In genomic region chr13:97831839-97832238, GRCm38 (mm10) we compare ENCODE assay signal across 21 mouse cellular contexts.
A peak's percentile ranks its signal among the peaks of the same experiment; 100 is the strongest.
DNase-seq lines count a peak whose midpoint lies in the region; ATAC-seq and TF ChIP-seq lines count a peak whose summit lies in the region.
"Had no signal": no experiment of that assay in that cellular context is flagged by ENCODE, and none has a peak within 500 bp of the region (broad histone marks: within the 10 kb centered on the region; RNA-seq: fewer than 3 reads in every experiment).

No protein-coding gene starts in this region.

- no peaks in the 10 kb centered on the region for H3K4me1 ChIP-seq in midbrain, embryonic 11.5 days (ENCODE audit: control insufficient read depth, insufficient read depth, low read length)
- H3K4me1 ChIP-seq in midbrain, postnatal 0 days (ENCODE audit: insufficient read depth, low read length) = no peaks in the 10 kb centered on the region
- H3K4me1 ChIP-seq: embryonic facial prominence, embryonic 13.5 days; heart, embryonic 12.5 days; hindbrain, embryonic 15.5 days had no signal

- H3K36me3 ChIP-seq in midbrain, embryonic 11.5 days (ENCODE audit: control insufficient read depth, insufficient read depth, low read length) = no peaks in the 10 kb centered on the region
- H3K36me3 ChIP-seq in midbrain, postnatal 0 days (ENCODE audit: insufficient read depth, low read length) = no peaks in the 10 kb centered on the region
- H3K36me3 ChIP-seq: embryonic facial prominence, embryonic 13.5 days; forebrain, embryonic 10.5 days; heart, embryonic 12.5 days; hindbrain, embryonic 15.5 days had no signal

- no peaks in the 10 kb centered on the region for H3K9me3 ChIP-seq in midbrain, embryonic 11.5 days (ENCODE audit: control insufficient read depth, low read length)
- no peaks in the 10 kb centered on the region for H3K9me3 ChIP-seq in midbrain, postnatal 0 days (ENCODE audit: low read length)
- H3K9me3 ChIP-seq: embryonic facial prominence, embryonic 13.5 days; forebrain, embryonic 10.5 days; heart, embryonic 12.5 days; hindbrain, embryonic 15.5 days had no signal

- DNase-seq in layer of hippocampus, adult 2 months (ENCODE audit: low spot score in 2 of 2) = no peak
- DNase-seq in layer of hippocampus, adult 9-10 months (ENCODE audit: low spot score) = no peak
- peak; percentile 66 for DNase-seq in midbrain, embryonic 11.5 days (ENCODE audit: low spot score, missing footprints)
- no peak for DNase-seq in midbrain, postnatal 0 days (ENCODE audit: low spot score)
- peak; percentile 42 for DNase-seq in adipocyte (ENCODE audit: low spot score)
- DNase-seq in embryo, embryonic 10 days (ENCODE audit: low spot score) = no peak
- DNase-seq: adrenal gland, adult 8-10 months; adrenal gland, postnatal 36 days; B cell, adult 2 months; cerebellum, adult 2 months; cerebellum, postnatal 10 days; embryo, embryonic 11 days; gastrocnemius, adult 2 months; gastrocnemius, postnatal 25 days had no signal

- H3K4me2 ChIP-seq in midbrain, embryonic 11.5 days = no peak overlapping the region
- H3K4me2 ChIP-seq in midbrain, postnatal 0 days (ENCODE audit: low read depth, low read length, poor library complexity, severe bottlenecking) = no peak overlapping the region
- H3K4me2 ChIP-seq: embryonic facial prominence, embryonic 13.5 days; heart, embryonic 12.5 days; hindbrain, embryonic 15.5 days had no signal

- no peaks in the 10 kb centered on the region for H3K27me3 ChIP-seq in midbrain, embryonic 11.5 days (ENCODE audit: control insufficient read depth, insufficient read depth, low read length)
- H3K27me3 ChIP-seq in midbrain, postnatal 0 days (ENCODE audit: insufficient read depth, low read length) = no peaks in the 10 kb centered on the region
- H3K27me3 ChIP-seq: CH12.LX; embryonic facial prominence, embryonic 13.5 days; heart, embryonic 12.5 days; hindbrain, embryonic 15.5 days had no signal

- H3K27ac ChIP-seq in layer of hippocampus, adult 2 months = peak overlapping the region; percentile 16
- H3K27ac ChIP-seq in midbrain, embryonic 11.5 days (ENCODE audit: low read depth, low read length) = no peak overlapping the region
- no peak overlapping the region for H3K27ac ChIP-seq in midbrain, postnatal 0 days (ENCODE audit: low read depth, low read length)
- H3K27ac ChIP-seq: embryonic facial prominence, embryonic 13.5 days; forebrain, embryonic 10.5 days; gastrocnemius, adult 2 months; hindbrain, embryonic 15.5 days had no signal

- 77% methylated on average over 5 of the region's 5 CpGs for WGBS in midbrain, embryonic 11.5 days
- WGBS in midbrain, postnatal 0 days = 74% methylated on average over 5 of the region's 5 CpGs

- TF ChIP-seq CTCF in layer of hippocampus, adult 2 months (conservative IDR thresholded peaks at IDR 0.05) = no peak
- no peak for TF ChIP-seq CTCF in midbrain, postnatal 0 days (IDR thresholded peaks at IDR 0.05)

- H3K9ac ChIP-seq in midbrain, embryonic 11.5 days (ENCODE audit: low read length) = no peak overlapping the region
- H3K9ac ChIP-seq in midbrain, postnatal 0 days (replicated peaks; ENCODE audit: low read length, poor library complexity, severe bottlenecking) = no peak overlapping the region
- H3K9ac ChIP-seq: embryonic facial prominence, embryonic 13.5 days; heart, embryonic 12.5 days; hindbrain, embryonic 15.5 days had no signal

- no peak overlapping the region for H3K4me3 ChIP-seq in layer of hippocampus, adult 2 months
- no peak overlapping the region for H3K4me3 ChIP-seq in midbrain, embryonic 11.5 days (ENCODE audit: low read depth, low read length)
- no peak overlapping the region for H3K4me3 ChIP-seq in midbrain, postnatal 0 days (ENCODE audit: low read depth, low read length)
- H3K4me3 ChIP-seq: embryonic facial prominence, embryonic 13.5 days; forebrain, embryonic 10.5 days; gastrocnemius, adult 2 months; heart, embryonic 12.5 days; hindbrain, embryonic 15.5 days had no signal

- no peak for ATAC-seq in midbrain, embryonic 11.5 days (ENCODE audit: low FRiP score)
- no peak for ATAC-seq in midbrain, postnatal 0 days (ENCODE audit: low FRiP score)
- no peak for ATAC-seq in CD4-positive, CD25-positive, alpha-beta regulatory T cell, adult 4 months
- ATAC-seq: forebrain, embryonic 14.5 days had no signal

Comparison
In these comparisons a context has a peak if more than half of its experiments do, and no peak if none do; other contexts are left out.
1. DNase-seq: peak in midbrain, embryonic 11.5 days (single experiment) and adipocyte (single experiment); none in layer of hippocampus, adult 2 months (0 of 2), layer of hippocampus, adult 9-10 months (single experiment), midbrain, postnatal 0 days (single experiment) and embryo, embryonic 10 days (single experiment).